Mouse (Mus musculus) forebrain, embryonic 11.5 days (tissue): ENCODE results near the gene Dip2b. TPM values are rescaled to one million over a fixed set of nuclear protein-coding genes. Genes with fewer than 3 reads are reported as not detected.

Experiments used
- ATAC-seq: fragments of 200-750 bp; cut with Nextera tagmentation; replicated peaks from 2 replicates; pipeline ENCODE4 v1.8.0; 2017; ENCODE audit warnings: moderate TSS enrichment; ENCODE audit not compliant: low FRiP score
- DNase-seq: peaks from one replicate; pipeline ENCODE4 v3.0.0-alpha.2; 2017; ENCODE audit warnings: low spot score
- H3K27ac ChIP-seq: fragments of 300-500 bp; sonication (generic); 2 replicates; pipeline ENCODE4 v1.5.1; 2014; ENCODE audit warnings: low read depth, low read length
- H3K27me3 ChIP-seq: fragments of 300-500 bp; sonication (generic); 2 replicates; pipeline ENCODE4 v1.6.1; 2014; ENCODE audit warnings: mild to moderate bottlenecking, low read length, mixed read lengths; ENCODE audit not compliant: control insufficient read depth, insufficient read depth
- H3K36me3 ChIP-seq: fragments of 300-500 bp; sonication (generic); 2 replicates; pipeline ENCODE4 v1.6.1; 2014; ENCODE audit warnings: mild to moderate bottlenecking, low read length, moderate library complexity, mixed read lengths; ENCODE audit not compliant: control insufficient read depth, insufficient read depth
- H3K4me1 ChIP-seq: fragments of 300-500 bp; sonication (generic); replicated peaks from 2 replicates; pipeline ENCODE4 v1.6.1; 2014; ENCODE audit warnings: low read length, mixed read lengths; ENCODE audit not compliant: control insufficient read depth, insufficient read depth
- H3K4me2 ChIP-seq: fragments of 300-500 bp; sonication (generic); 2 replicates; pipeline ENCODE4 v1.6.1; 2014; ENCODE audit warnings: low read depth, mild to moderate bottlenecking, low read length, moderate library complexity, mixed read lengths; ENCODE audit not compliant: severe bottlenecking
- H3K4me3 ChIP-seq: fragments of 300-500 bp; sonication (generic); 2 replicates; pipeline ENCODE4 v1.5.1; 2014; ENCODE audit warnings: low read depth, low read length
- H3K9ac ChIP-seq: fragments of 300-500 bp; sonication (generic); 2 replicates; pipeline ENCODE4 v1.6.1; 2014; ENCODE audit warnings: low read length
- H3K9me3 ChIP-seq: fragments of 300-500 bp; sonication (generic); 2 replicates; pipeline ENCODE4 v1.6.1; 2016; ENCODE audit warnings: low read length, mixed read lengths; ENCODE audit not compliant: control insufficient read depth
- WGBS: fragments of 180-500 bp; shearing (Covaris S2); extraction: QIAGEN DNeasy Blood & Tissue Kit; methylation state at CpG from one replicate; pipeline ENCODE4 v1.1.7; 2014; 5-methylcytosine and 5-hydroxymethylcytosine counted together
- polyA plus RNA-seq: library from polyadenylated mRNA; unstranded; fragments of >200 nt; fragmentation: Nextera tagmentation; extraction: Ambion mirVana; gene quantifications from 2 replicates; pipeline ENCODE4 v1.2.1, GENCODE M21; 2014

Gene Dip2b
- polyA plus RNA-seq, 1 experiment from 2014 or later = 28.3 TPM

- Histone ChIP-seq H3K27me3 (no peaks in the 10 kb centered on the region), H3K9me3 (no peaks in the 10 kb centered on the region), H3K9ac (no peak overlapping the region), H3K27ac (no peak overlapping the region), H3K36me3 (no peaks in the 10 kb centered on the region), H3K4me3 (no peak overlapping the region), H3K4me2 (no peak overlapping the region), H3K4me1 (peaks cover 7% of the 10 kb centered on the region)
- ATAC-seq (no peak), DNase-seq (no peak)
- WGBS = 91% methylated on average over 3 of the region's 3 CpGs
Measured at GRCm38 (mm10) chr15:100115416-100115815, 77.0 kb downstream of the Dip2b start.

- Histone ChIP-seq H3K27ac (no peak overlapping the region), H3K36me3 (no peaks in the 10 kb centered on the region), H3K9me3 (no peaks in the 10 kb centered on the region), H3K4me1 (peaks cover 7% of the 10 kb centered on the region), H3K9ac (no peak overlapping the region), H3K27me3 (no peaks in the 10 kb centered on the region), H3K4me3 (no peak overlapping the region), H3K4me2 (no peak overlapping the region)
- ATAC-seq = no peak
- no peak for DNase-seq
- WGBS = 88% methylated on average over 13 of the region's 13 CpGs
Measured at GRCm38 (mm10) chr15:100116325-100116724, 77.9 kb downstream of the Dip2b start.

DNA sequence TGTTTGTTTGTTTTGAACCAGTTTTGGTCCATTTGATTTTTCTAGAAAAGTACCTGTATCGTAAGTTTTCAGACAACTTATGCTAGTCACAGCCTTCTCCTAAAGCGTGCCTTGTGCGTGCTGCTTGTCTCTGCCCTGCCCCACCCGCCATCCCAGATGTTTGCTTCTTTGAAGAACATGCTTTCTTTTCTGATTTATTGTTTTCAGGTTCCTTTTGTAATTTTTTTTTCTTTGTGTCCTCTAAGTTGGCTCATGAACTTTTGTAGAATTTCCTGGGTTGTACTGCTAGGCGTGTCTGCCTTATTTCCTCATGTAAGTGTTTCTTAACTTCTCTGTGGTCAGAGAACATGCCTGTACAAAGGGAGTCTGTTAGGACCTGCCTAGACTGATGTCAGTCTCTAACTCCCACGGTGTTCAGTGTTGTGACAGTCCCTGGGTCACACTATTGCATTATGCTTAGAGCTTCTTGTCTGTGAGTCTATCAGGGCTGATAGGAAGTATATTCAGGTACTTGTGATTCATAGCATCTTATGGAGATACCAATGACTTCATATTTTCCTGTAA lies 80.8 kb downstream of the Dip2b start:
- WGBS = 91% methylated on average over 6 of the region's 6 CpGs
- DNase-seq = no peak

GRCm38 (mm10) chr15:100121437-100121836 lies 83.0 kb downstream of the Dip2b start:
- WGBS = 88% methylated on average over 6 of the region's 6 CpGs
- H3K4me3 ChIP-seq = no peak overlapping the region
- no peak for ATAC-seq
- no peaks in the 10 kb centered on the region; the same call in 1 of the 2 replicates for H3K4me1 ChIP-seq
- H3K36me3 ChIP-seq = no peaks in the 10 kb centered on the region
- no peaks in the 10 kb centered on the region for H3K27me3 ChIP-seq
- H3K4me2 ChIP-seq = no peak overlapping the region
- no peak for DNase-seq
- H3K9me3 ChIP-seq = no peaks in the 10 kb centered on the region
- H3K9ac ChIP-seq = no peak overlapping the region
- no peak overlapping the region for H3K27ac ChIP-seq

More for the DNA sequence above, 80.8 kb downstream of the Dip2b start:
- ATAC-seq = no peak
- Histone ChIP-seq H3K27ac (no peak overlapping the region), H3K9me3 (no peaks in the 10 kb centered on the region), H3K4me2 (no peak overlapping the region), H3K9ac (no peak overlapping the region), H3K36me3 (no peaks in the 10 kb centered on the region), H3K4me1 (no peaks in the 10 kb centered on the region), H3K27me3 (no peaks in the 10 kb centered on the region), H3K4me3 (no peak overlapping the region)

DNA sequence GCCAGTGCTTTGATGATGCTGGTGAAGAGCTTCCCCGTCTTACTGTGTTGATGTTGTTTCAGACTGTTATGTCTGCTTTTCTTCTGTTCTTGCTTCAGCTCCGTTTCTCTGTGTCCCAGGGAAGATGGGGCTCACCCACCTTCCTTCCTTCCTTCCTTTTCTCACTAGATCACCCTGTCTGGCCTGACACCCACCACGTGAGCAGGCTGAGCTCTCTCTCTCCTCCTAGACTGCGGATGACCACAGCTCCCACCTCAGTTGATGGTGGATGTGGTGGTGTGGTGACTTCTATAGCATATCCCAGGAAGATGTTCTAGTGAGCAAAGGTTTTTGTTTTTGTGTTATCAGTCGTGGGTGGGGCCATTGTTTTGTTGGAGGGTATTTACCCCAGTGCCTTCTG lies 85.4 kb downstream of the Dip2b start:
- Histone ChIP-seq H3K9ac (no peak overlapping the region), H3K9me3 (no peaks in the 10 kb centered on the region), H3K4me1 (peaks cover 2% of the 10 kb centered on the region; the same call in 1 of the 2 replicates), H3K36me3 (no peaks in the 10 kb centered on the region), H3K27ac (no peak overlapping the region), H3K4me3 (no peak overlapping the region), H3K4me2 (no peak overlapping the region), H3K27me3 (no peaks in the 10 kb centered on the region)
- no peak for ATAC-seq
- 66% methylated on average over 5 of the region's 5 CpGs for WGBS
- DNase-seq = no peak

- no peak for DNase-seq
- H3K27me3 ChIP-seq = no peaks in the 10 kb centered on the region
- no peak overlapping the region for H3K4me3 ChIP-seq
- 87% methylated on average over 6 of the region's 6 CpGs for WGBS
- no peak overlapping the region for H3K4me2 ChIP-seq
- no peak overlapping the region for H3K27ac ChIP-seq
- ATAC-seq = no peak
- H3K4me1 ChIP-seq = peaks cover 2% of the 10 kb centered on the region; the same call in 1 of the 2 replicates
- no peak overlapping the region for H3K9ac ChIP-seq
- H3K9me3 ChIP-seq = no peaks in the 10 kb centered on the region
- no peaks in the 10 kb centered on the region for H3K36me3 ChIP-seq
Measured at GRCm38 (mm10) chr15:100125245-100125644, 86.8 kb downstream of the Dip2b start.

DNA sequence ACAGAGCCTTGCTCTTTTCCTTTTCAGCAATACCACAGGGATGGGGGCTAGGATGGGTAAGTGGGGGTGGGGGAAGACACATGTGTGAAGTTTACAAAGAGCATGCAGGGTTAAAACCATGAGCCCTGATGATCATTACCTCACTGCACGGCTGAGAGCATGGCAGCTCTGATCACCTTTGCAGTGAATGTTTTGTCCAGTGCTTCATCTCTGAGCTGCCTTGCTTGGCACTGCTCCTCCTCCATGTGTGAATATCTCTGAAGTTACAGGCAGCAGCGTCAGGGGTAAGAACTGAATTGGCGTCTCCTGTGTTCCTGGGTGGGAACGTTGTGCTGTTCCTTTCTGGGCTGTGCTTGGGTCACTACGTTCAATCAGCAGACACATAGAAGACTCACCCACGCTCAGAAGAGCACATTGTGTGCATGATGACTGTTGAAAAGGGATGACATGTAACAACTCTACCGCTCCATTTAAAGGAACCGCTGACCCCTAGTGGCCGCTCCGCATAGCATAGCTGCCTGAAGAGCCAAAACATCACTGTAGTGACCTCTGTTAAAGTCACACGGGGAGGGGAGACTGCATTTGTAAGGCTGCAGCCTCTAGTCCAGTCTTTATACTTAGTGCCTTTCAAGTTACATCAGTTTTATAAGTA lies 88.1 kb downstream of the Dip2b start:
- DNase-seq = peak; percentile 83
- no peak overlapping the region for H3K27ac ChIP-seq
- H3K9ac ChIP-seq = no peak overlapping the region
- H3K4me1 ChIP-seq = peaks cover 2% of the 10 kb centered on the region; the same call in 1 of the 2 replicates
- no peaks in the 10 kb centered on the region for H3K9me3 ChIP-seq
- no peak overlapping the region for H3K4me3 ChIP-seq
- 18% methylated on average over 11 of the region's 11 CpGs for WGBS
- H3K27me3 ChIP-seq = no peaks in the 10 kb centered on the region
- ATAC-seq = peak; percentile 71; the same call in 1 of the 2 replicates
- no peaks in the 10 kb centered on the region for H3K36me3 ChIP-seq
- no peak overlapping the region; the same call in 1 of the 2 replicates for H3K4me2 ChIP-seq

GRCm38 (mm10) chr15:100129151-100129790 lies 90.8 kb downstream of the Dip2b start:
- 62% methylated on average over 7 of the region's 7 CpGs for WGBS

More at GRCm38 (mm10) chr15:100129151-100129790, 90.8 kb downstream of the Dip2b start:
- ATAC-seq (no peak), DNase-seq (no peak)
- no peaks in the 10 kb centered on the region for H3K36me3 ChIP-seq
- H3K4me1 ChIP-seq = peaks cover 2% of the 10 kb centered on the region; the same call in 1 of the 2 replicates
- no peak overlapping the region for H3K4me3 ChIP-seq
- H3K4me2 ChIP-seq = no peak overlapping the region
- H3K9me3 ChIP-seq = no peaks in the 10 kb centered on the region
- no peak overlapping the region for H3K9ac ChIP-seq
- H3K27ac ChIP-seq = no peak overlapping the region
- no peaks in the 10 kb centered on the region for H3K27me3 ChIP-seq
